Mouse (Mus musculus) gastrocnemius, postnatal 14 days (tissue): ENCODE measurements around the gene Scube3. TPM values are rescaled to one million over a fixed set of nuclear protein-coding genes. Genes with fewer than 3 reads are reported as not detected.

Source experiments
- DNase-seq: peaks from one replicate; pipeline ENCODE4 v3.0.0; 2021; ENCODE audit warnings: mixed read lengths
- intact Hi-C: fragments of 180-260 bp; cut with DNase I; formaldehyde crosslinking; loops from one replicate; pipeline ENCODE4 v1.15.1; 2025; ENCODE audit warnings: low total_unique reads
- total RNA-seq, 2 experiments: library from RNA; stranded (reverse); gene quantifications; 2 replicates each; pipeline ENCODE4 v1.2.3; 2021

The Scube3 gene
- total RNA-seq, 2 experiments from 2014 or later: 0.20 to 0.62 TPM

GRCm38 (mm10) chr17:28130391-28131125 is 11.4 kb upstream of the Scube3 start:
- intact Hi-C loops: no loop called here
- no peak for DNase-seq

- no peak for DNase-seq
Measured at GRCm38 (mm10) chr17:28131156-28131555, 10.8 kb upstream of the Scube3 start.

GRCm38 (mm10) chr17:28133193-28133592 is 8.7 kb upstream of the Scube3 start:
- intact Hi-C loops: loop anchor here (2.0 kb wide), 1 partner anchor 48 kb away; no protein-coding TSS in a partner anchor
- DNase-seq: peak; percentile 62

More at GRCm38 (mm10) chr17:28131156-28131555, 10.8 kb upstream of the Scube3 start:
- intact Hi-C loops: no loop called here

DNA sequence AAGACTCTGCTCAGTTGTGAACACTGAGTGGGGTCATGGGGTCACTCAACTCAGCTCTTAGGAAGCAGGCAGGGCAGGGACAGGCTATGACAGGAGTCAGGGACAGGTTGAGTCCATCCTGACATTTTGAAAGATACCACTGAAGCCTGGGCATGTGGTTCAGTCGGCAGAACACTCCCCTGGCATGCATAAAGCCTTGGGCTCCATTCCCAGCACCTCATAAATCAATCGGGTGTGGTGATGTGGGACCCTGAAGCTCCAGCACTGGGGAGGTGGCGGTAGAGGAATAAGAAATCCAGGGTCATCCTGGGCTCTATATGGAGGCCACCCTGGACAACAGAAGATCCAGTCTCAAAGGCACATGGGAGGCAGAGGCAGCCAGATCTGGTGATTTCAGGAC is 6.4 kb upstream of the Scube3 start:
- DNase-seq: no peak
- intact Hi-C loops: no loop called here

DNA sequence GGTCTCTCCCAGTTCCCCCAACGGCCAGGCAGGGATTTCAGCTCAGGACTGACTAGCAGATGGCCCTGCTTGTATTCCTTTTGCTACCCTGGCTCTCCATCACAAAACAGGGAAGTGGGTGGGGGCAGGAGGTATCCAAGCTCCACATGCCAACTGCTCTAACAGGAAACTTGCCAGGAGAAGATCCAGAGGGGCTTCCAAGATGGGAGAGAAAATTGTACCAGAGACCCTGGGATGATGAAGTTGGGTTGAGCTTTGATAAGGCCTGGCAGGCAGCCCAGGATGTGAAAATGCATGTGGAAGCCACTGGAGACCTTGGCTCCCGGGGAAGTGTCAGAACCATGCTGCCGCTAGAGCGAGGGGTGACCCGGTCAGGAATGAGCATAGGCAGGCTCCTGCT is 5.7 kb upstream of the Scube3 start:
- intact Hi-C loops: no loop called here
- no peak for DNase-seq

- intact Hi-C loops: no loop called here
- DNase-seq: no peak
Measured at GRCm38 (mm10) chr17:28138013-28138412, 3.9 kb upstream of the Scube3 start.

DNA sequence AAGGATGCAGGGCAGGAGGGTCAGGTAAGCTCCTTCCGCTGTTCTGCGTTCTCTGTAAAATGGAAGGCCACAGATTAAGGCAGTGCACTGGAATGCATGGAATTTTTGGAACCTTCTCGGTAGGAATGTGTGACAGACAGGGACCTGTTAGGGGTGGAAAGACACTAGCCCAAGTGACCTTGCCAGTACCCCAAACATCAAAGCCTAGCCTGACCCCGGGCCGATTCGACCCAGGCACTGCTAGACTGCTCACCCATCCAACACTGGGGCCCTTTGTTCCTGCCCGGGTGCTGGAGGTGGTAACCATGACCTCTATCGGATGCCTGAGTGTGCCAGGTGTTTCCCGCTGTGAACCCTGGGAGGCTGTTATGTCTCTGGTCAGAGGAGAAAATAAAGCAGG is 3.3 kb upstream of the Scube3 start:
- intact Hi-C loops: no loop called here

DNA sequence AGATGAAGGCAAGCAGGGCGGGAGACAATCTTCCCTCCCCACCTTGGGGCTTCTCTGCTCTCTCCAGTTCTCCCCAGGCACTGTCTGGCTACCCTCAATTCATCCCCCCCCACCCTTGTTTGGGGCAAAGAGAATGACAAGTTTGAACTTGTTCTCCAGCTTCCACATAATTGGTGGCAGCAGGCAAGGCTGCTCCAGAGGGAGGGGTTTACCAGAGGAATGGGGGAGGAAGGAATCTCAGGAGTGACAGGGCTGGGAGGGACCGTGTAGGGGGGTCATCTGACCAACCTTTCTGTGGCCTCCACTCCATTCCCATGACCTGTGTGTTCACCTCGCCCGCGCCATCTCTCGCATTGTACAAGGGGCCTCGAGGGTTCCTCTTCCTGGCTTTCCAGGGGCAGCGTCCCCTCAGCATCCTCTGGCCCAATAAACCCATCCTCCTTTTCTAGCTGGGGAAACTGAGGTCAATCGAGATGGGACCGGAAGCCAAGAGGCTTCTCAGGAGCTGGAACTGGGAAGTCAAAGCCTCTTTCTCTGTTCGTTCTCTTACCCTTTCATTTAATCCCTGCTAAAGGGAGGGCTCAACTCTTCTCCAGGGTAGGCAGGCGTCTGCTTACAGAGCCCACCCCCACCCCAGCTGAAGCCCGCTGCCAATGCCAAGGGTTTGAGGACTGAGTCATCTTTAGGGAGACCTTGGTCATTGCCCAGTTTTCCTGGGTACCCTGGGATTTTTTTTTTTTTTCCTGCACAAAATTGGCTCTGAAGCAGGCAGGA is 1.3 kb upstream of the Scube3 start:
- intact Hi-C loops: no loop called here

More for the DNA sequence above, 3.3 kb upstream of the Scube3 start:
- no peak for DNase-seq

DNA sequence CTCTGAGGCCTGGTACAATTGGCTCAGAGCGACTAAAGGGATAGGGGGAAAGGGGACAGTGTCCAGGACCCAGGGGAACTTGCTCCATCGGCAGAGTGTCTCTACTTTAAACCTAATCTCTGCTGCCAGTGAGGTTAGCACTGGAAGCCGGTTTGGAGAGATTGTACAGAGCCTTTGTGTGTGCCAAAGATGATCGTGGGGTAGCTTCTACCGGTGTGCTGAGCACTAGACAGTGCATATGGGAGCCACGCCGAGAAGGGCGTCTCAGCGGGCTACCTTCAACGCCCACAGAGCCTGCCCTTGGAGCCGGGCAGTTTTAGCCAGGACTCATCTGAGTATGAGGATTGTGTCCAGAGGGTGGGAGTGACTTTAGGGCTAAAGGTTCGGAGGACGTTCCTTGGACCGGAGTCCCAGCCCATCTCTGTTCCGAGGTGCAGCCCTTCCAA is 713 bp upstream of the Scube3 start:
- DNase-seq: no peak
- intact Hi-C loops: no loop called here

More for the DNA sequence above, 1.3 kb upstream of the Scube3 start:
- DNase-seq: no peak

- intact Hi-C loops: no loop called here
- DNase-seq: no peak
Measured at GRCm38 (mm10) chr17:28142700-28143610, 1.0 kb downstream of the Scube3 start.

- DNase-seq: no peak
- intact Hi-C loops: no loop called here
Measured at GRCm38 (mm10) chr17:28143751-28144150, 1.8 kb downstream of the Scube3 start.

DNA sequence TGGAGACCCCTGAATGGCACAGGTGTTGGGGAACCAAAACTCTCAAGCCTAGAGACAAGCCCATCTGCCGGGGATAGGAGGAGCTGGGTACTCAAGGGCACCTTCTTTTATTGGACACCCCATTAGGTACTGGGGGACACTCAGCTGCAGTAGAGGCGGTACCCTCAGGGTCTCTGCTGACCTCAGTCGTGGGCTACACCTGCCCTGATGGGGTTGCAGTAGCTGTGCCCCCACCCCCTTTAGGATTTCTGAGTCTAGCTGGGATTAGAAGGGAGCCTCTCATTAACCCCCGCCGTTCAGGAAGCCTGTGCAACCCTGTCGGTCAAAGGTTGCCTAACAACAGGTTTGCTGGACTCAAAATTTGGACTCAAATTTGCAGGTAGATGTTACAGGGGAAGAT is 2.3 kb downstream of the Scube3 start:
- intact Hi-C loops: no loop called here
- DNase-seq: no peak

- DNase-seq: no peak
- intact Hi-C loops: no loop called here
Measured at GRCm38 (mm10) chr17:28148288-28148687, 6.3 kb downstream of the Scube3 start.

DNA sequence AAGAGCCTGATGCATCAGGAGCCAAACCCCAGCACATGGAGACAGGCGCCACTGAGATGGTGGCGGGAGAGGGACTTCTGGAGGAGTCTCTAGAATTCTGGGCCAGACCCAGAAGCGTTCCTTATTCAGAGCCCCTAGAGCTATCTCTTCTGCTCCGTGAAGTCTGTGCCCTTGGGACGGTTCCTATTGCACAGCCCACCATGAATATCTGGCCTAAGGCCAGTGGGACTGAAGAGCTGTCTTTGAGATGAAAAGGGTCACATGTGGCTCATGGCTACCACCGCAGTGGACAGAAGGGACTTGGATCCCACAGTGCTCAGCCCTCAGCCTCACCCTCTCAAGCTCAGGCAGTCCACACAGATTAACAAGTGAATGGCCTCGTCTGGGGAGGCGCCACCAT is 7.8 kb downstream of the Scube3 start:
- DNase-seq: no peak

GRCm38 (mm10) chr17:28150456-28150855 is 8.5 kb downstream of the Scube3 start:
- intact Hi-C loops: no loop called here
- no peak for DNase-seq

More for the DNA sequence above, 7.8 kb downstream of the Scube3 start:
- intact Hi-C loops: no loop called here

DNA sequence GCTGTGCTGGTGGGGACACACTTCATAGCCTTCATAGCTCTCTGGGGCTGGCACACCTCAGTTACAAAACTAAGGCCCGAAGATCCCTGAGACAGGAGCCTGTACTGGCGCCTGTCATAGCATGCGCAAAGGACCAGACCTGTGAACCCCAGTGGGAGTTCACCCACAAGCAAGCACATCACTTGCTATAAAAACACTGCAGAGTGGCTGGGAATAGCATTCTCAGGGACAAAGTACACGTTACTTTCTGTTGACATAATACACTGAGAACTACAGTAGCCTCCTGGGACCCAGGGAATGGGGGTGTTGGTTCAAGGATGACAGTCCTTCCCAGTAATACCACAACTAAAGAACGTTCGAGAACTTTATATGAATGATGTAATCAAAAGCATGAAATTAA is 11.2 kb downstream of the Scube3 start:
- intact Hi-C loops: no loop called here

DNA sequence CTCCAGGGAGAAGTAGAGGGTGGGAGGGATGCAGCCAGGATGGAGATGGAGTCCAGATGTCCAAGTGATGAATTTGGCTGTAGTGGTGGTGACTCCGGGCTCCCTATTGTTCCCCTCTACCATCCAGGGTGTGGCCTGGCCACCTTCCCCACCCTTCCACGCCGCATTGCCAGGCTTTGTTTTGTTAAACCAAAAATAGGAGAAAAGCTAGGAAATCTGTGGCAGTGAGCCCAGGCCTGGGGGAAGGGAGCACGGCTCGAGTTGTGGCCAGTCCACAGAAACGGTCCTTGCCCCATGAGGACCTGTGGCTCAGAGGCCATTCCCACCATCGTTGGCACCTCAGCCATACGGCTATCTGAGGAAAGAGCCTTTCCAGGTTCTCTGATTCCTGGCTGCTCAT is 13.0 kb downstream of the Scube3 start:
- intact Hi-C loops: no loop called here
- DNase-seq: no peak

More for the DNA sequence above, 11.2 kb downstream of the Scube3 start:
- no peak for DNase-seq

GRCm38 (mm10) chr17:28160361-28160760 is 18.4 kb downstream of the Scube3 start:
- DNase-seq: no peak
- intact Hi-C loops: loop anchor here (5.0 to 10.0 kb wide), 2 partner anchors 78 to 166 kb away; partner anchors contain the start of gene Tcp11

DNA sequence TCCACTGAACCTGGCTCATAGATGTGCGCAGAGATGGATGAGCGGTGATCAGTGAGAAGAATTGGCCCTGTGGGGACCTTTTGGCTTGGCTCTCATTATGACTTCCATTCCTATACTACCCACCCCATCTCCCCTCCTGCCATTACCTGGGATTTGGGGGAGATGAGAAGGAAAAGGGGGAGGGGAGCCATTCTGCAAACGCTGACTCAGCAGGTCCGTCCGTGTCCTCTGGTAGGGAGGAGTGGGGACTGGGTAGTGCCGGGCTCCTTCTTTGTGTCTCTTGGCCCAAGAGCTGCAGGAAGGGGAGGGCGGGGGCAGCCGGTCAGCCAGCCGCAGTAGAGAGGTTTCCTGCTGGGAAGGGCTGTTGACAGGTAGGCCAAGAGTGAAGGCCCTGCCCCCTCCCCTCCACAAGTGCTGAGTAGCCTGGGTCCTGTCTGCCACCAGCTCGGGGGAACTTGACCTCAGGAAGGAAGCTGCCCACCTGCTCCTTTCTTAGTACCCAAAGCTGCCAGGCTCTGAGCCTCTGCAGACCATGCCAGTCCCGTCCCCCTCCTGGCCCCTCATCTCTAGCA is 19.5 kb downstream of the Scube3 start:
- intact Hi-C loops: loop anchor here (5.0 to 10.0 kb wide), 2 partner anchors 79 to 167 kb away; partner anchors contain the start of gene Tcp11
- DNase-seq: no peak
